Comparison of ENCODE assay signal across 38 mouse cellular contexts in genomic region chr2:129569556-129569955, GRCm38 (mm10). TPM values are rescaled to one million over a fixed set of nuclear protein-coding genes. Genes with fewer than 3 reads are reported as not detected.
"Had no signal": no experiment of that assay in that cellular context is flagged by ENCODE, and none has a peak within 500 bp of the region (broad histone marks: within the 10 kb centered on the region; RNA-seq: fewer than 3 reads in every experiment).

No protein-coding gene starts in this region.

- H3K27ac ChIP-seq: heart, adult 2 months; heart, embryonic 10.5 days; hindbrain, embryonic 10.5 days; hindbrain, embryonic 12.5 days; hindbrain, embryonic 14.5 days; intestine, embryonic 15.5 days; kidney, embryonic 15.5 days; kidney, postnatal 0 days; limb, embryonic 13.5 days; limb, embryonic 15.5 days; liver, embryonic 12.5 days; liver, embryonic 14.5 days had no signal

- H3K9me3 ChIP-seq: heart, embryonic 10.5 days; heart, embryonic 12.5 days; hindbrain, embryonic 10.5 days; hindbrain, embryonic 12.5 days; intestine, embryonic 15.5 days; kidney, embryonic 15.5 days; limb, embryonic 13.5 days; limb, embryonic 15.5 days; liver, embryonic 12.5 days had no signal

- H3K4me3 ChIP-seq: heart, adult 2 months; heart, embryonic 10.5 days; heart, embryonic 12.5 days; hindbrain, embryonic 10.5 days; hindbrain, embryonic 12.5 days; intestine, embryonic 15.5 days; kidney, embryonic 15.5 days; limb, embryonic 13.5 days; limb, embryonic 15.5 days; liver, embryonic 12.5 days had no signal

- H3K9ac ChIP-seq: heart, embryonic 12.5 days; hindbrain, embryonic 12.5 days; hindbrain, embryonic 14.5 days; intestine, embryonic 15.5 days; kidney, embryonic 15.5 days; limb, embryonic 13.5 days; limb, embryonic 15.5 days; liver, embryonic 12.5 days; liver, embryonic 14.5 days had no signal

- ATAC-seq: hindbrain, embryonic 16.5 days; inflammation-experienced regulatory T-cells, adult 6 months; intestine, embryonic 15.5 days; liver, embryonic 12.5 days had no signal

- H3K36me3 ChIP-seq: heart, embryonic 10.5 days; heart, embryonic 12.5 days; hindbrain, embryonic 10.5 days; hindbrain, embryonic 12.5 days; intestine, embryonic 15.5 days; kidney, embryonic 15.5 days; limb, embryonic 13.5 days; limb, embryonic 15.5 days; liver, embryonic 12.5 days had no signal

- H3K27me3 ChIP-seq: intestine, embryonic 15.5 days had no signal

- DNase-seq: gastrocnemius, postnatal 14 days; gastrocnemius, postnatal 36 days; heart, adult 11 months; heart, adult 2 months; heart, postnatal 10 days; heart, postnatal 4 days; kidney, adult 11 months; kidney, adult 2 months; kidney, adult 9 months; kidney, postnatal 14 days; kidney, postnatal 36 days; layer of hippocampus, adult 9-11 months; layer of hippocampus, postnatal 36 days; left cerebral cortex, postnatal 4 days had no signal

- H3K4me2 ChIP-seq: heart, embryonic 12.5 days; hindbrain, embryonic 12.5 days; hindbrain, embryonic 14.5 days; intestine, embryonic 15.5 days; kidney, embryonic 15.5 days; limb, embryonic 13.5 days; limb, embryonic 15.5 days; liver, embryonic 12.5 days had no signal

RNA-seq across cellular contexts. Expression of gene F830045P16Rik, which starts 33.2 kb away (rescaled TPM):
- total RNA-seq: gastrocnemius, adult 18-20 months; gastrocnemius, adult 8-10 months; gastrocnemius, postnatal 14 days; gastrocnemius, postnatal 36 days; heart, postnatal 10 days; heart, postnatal 25 days; heart, postnatal 4 days; liver, adult 2 months had no signal
- polyA plus RNA-seq: gonadal fat pad, adult 2 months; heart, adult 2 months; heart, embryonic 12.5 days; heart, embryonic 14.5 days; heart, embryonic 16.5 days; hindbrain, embryonic 10.5 days; hindbrain, embryonic 14.5 days; hindbrain, embryonic 16.5 days; inflammation-experienced regulatory T-cells, adult 6 months; intestine, embryonic 15.5 days; kidney, adult 2 months; kidney, postnatal 0 days; large intestine, adult 2 months; limb, embryonic 11.5 days; liver, adult 2 months; liver, embryonic 12.5 days; liver, embryonic 16.5 days had no signal
